Mouse (Mus musculus) stomach, embryonic 14.5 days (tissue): Measurements from ENCODE around the gene Kat6b. TPM values are rescaled to one million over a fixed set of nuclear protein-coding genes. Genes with fewer than 3 reads are reported as not detected.
"Not testable (repeated sequence)": the region's sequence is repeated elsewhere in the genome, so short reads cannot be mapped to it uniquely, and the experiment has no call there.

Source experiments
- ATAC-seq: fragments of 200-750 bp; cut with Nextera tagmentation; 2 replicates; pipeline ENCODE4 v1.8.0; 2017; ENCODE audit warnings: low read depth, moderate TSS enrichment; ENCODE audit not compliant: insufficient number of reproducible peaks, insufficient read depth, low FRiP score
- H3K27ac ChIP-seq: fragments of 300-500 bp; sonication (generic); 2 replicates; pipeline ENCODE4 v1.5.1; 2014; ENCODE audit warnings: mild to moderate bottlenecking, low read length, moderate library complexity, mixed read lengths
- H3K27me3 ChIP-seq: fragments of 300-500 bp; sonication (generic); 2 replicates; pipeline ENCODE4 v1.6.1; 2014; ENCODE audit warnings: low read length, control low read depth, mixed read lengths; ENCODE audit not compliant: control insufficient read depth, insufficient read depth
- H3K36me3 ChIP-seq: fragments of 300-500 bp; sonication (generic); 2 replicates; pipeline ENCODE4 v1.6.1; 2014; ENCODE audit warnings: mild to moderate bottlenecking, control low read depth, low read length, moderate library complexity, mixed read lengths; ENCODE audit not compliant: control insufficient read depth, insufficient read depth
- H3K4me1 ChIP-seq: fragments of 300-500 bp; sonication (generic); 2 replicates; pipeline ENCODE4 v1.6.1; 2014; ENCODE audit warnings: low read length, control low read depth, mixed read lengths; ENCODE audit not compliant: control insufficient read depth, insufficient read depth
- H3K4me2 ChIP-seq: fragments of 300-500 bp; sonication (generic); replicated peaks from 2 replicates; pipeline ENCODE4 v1.6.1; 2014; ENCODE audit warnings: low read depth, low read length, control low read depth
- H3K4me3 ChIP-seq: fragments of 300-500 bp; sonication (generic); 2 replicates; pipeline ENCODE4 v1.5.1; 2014; ENCODE audit warnings: low read depth, low read length, control low read depth
- H3K9ac ChIP-seq: fragments of 300-500 bp; sonication (generic); replicated peaks from 2 replicates; pipeline ENCODE4 v1.6.1; 2014; ENCODE audit warnings: low read depth, mild to moderate bottlenecking, control low read depth, low read length, moderate library complexity, mixed read lengths
- H3K9me3 ChIP-seq: fragments of 300-500 bp; sonication (generic); 2 replicates; pipeline ENCODE4 v1.6.1; 2016; ENCODE audit warnings: low read depth, low read length, control low read depth; ENCODE audit not compliant: control insufficient read depth
- WGBS: fragments of 180-500 bp; shearing (Covaris S2); extraction: QIAGEN DNeasy Blood & Tissue Kit; methylation state at CpG from one replicate; pipeline ENCODE4 v1.1.7; 2014; 5-methylcytosine and 5-hydroxymethylcytosine counted together
- polyA plus RNA-seq: library from polyadenylated mRNA; unstranded; fragments of >200 nt; fragmentation: Nextera tagmentation; extraction: Ambion mirVana; gene quantifications from 2 replicates; pipeline ENCODE4 v1.2.1, GENCODE M21; 2014

Gene Kat6b
- polyA plus RNA-seq, 1 experiment from 2014 or later, result 32.3 TPM

DNA sequence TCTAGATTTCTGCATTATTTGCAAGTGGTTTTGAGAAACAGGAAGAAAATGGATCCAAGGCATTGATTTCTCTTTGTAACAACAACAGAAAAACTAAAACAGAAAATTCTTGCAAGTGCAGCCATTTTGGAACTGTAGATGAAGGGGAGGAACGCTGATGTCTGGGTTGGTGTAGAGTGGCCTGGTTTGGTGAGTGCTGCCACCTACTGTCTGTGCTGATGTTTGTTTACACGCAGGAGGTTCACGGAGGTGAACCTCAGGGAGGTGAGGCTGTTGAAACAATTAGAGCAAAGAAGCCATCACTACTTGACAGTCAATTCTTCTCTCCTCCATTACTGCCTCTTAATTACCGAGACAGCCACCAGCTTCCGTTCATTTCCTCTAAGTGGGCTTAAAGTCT, 178.4 kb downstream of the Kat6b start:
- peaks cover 35% of the 10 kb centered on the region for H3K36me3 ChIP-seq
- H3K9me3 ChIP-seq, result no peaks in the 10 kb centered on the region
- no peak overlapping the region for H3K9ac ChIP-seq
- peak; percentile 72; the same call in 1 of the 2 replicates for ATAC-seq
- WGBS, result 27% methylated on average over 5 of the region's 5 CpGs
- no peak overlapping the region for H3K4me2 ChIP-seq
- no peaks in the 10 kb centered on the region for H3K27me3 ChIP-seq
- no peak overlapping the region for H3K4me3 ChIP-seq
- H3K4me1 ChIP-seq, result 0 out of 2 replicates have a peak, but pooled peaks cover 2% of the 10 kb centered on the region
- no peak overlapping the region for H3K27ac ChIP-seq

DNA sequence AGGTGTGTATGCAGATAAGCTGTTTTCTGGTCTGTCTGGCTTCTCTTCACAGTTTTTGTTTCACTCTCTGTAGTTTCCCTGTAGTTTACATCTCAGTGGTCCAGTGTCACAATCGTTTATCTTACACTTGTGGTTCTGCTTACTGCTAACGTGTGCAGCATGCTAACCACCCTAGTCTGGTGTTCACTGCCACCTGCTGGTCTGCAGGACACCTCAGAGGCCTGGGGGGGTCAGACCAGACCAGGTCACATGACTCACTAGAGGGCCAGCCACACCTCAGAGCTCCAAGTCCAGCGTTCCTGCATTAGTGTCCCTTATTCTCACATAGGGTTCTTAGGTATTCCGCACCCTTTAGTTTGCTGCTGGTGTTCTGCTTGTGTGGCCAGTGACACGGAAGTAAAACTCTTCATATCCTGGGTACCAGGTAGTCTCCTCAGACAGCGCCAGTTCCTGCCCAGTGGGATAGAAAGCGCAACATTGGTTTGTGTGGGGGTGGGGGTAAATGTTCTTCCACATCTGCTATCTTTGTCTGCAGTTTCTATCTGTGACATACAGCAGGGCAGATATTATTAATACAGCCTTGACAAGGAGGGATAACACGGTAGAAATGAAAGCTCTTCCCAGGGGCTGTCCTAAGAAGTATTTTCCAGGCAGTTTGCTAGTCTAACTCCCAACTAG, 181.4 kb downstream of the Kat6b start:
- Histone ChIP-seq H3K27me3 (no peaks in the 10 kb centered on the region), H3K36me3 (peaks cover 49% of the 10 kb centered on the region), H3K4me2 (no peak overlapping the region), H3K4me1 (no peaks in the 10 kb centered on the region), H3K9ac (no peak overlapping the region), H3K9me3 (no peaks in the 10 kb centered on the region), H3K4me3 (no peak overlapping the region), H3K27ac (no peak overlapping the region)
- 68% methylated on average over 8 of the region's 8 CpGs for WGBS
- no peak for ATAC-seq

DNA sequence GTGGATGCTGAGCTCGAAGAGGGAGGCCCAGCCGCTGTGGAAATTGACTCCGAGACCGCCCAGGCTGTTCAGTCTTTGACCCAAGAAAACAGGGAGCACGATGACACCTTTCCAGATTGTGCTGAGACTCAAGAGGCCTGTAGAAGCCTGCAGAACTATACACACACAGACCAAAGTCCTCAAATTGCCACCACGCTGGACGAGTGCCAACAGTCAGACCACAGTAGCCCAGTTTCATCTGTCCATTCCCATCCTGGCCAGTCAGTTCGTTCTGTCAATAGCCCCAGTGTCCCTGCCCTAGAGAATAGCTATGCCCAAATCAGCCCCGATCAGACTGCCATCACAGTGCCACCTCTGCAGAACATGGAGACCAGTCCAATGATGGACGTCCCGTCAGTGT, 188.0 kb downstream of the Kat6b start:
- no peak; the same call in 1 of the 2 replicates for ATAC-seq
- Histone ChIP-seq H3K9me3 (no peaks in the 10 kb centered on the region), H3K27ac (no peak overlapping the region), H3K4me3 (no peak overlapping the region), H3K4me1 (peaks cover 7% of the 10 kb centered on the region; the same call in 1 of the 2 replicates), H3K36me3 (peaks cover 54% of the 10 kb centered on the region), H3K27me3 (no peaks in the 10 kb centered on the region), H3K4me2 (no peak overlapping the region), H3K9ac (no peak overlapping the region)
- WGBS, result 78% methylated on average over 11 of the region's 11 CpGs

DNA sequence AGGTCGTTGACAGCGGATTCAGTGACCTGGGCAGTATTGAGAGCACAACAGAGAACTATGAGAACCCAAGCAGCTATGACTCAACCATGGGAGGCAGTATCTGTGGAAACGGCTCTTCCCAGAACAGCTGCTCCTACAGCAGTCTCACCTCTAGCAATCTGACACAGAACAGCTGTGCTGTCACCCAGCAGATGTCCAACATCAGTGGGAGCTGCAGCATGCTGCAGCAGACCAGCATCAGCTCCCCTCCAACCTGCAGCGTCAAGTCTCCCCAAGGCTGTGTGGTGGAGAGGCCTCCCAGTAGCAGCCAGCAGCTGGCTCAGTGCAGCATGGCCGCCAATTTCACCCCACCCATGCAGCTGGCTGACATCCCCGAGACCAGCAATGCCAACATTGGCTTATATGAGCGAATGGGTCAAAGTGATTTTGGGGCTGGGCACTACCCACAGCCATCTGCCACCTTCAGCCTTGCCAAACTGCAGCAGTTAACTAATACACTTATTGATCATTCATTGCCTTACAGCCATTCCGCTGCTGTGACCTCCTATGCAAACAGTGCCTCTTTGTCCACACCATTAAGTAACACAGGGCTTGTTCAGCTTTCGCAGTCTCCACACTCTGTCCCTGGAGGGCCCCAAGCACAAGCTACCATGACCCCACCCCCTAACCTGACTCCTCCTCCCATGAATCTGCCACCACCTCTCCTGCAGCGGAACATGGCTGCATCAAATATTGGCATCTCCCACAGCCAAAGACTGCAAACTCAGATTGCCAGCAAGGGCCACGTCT, 188.6 kb downstream of the Kat6b start:
- no peak overlapping the region for H3K4me3 ChIP-seq
- H3K9ac ChIP-seq, result no peak overlapping the region
- peak; percentile 87; the same call in 1 of the 2 replicates for ATAC-seq
- no peaks in the 10 kb centered on the region for H3K9me3 ChIP-seq
- peaks cover 48% of the 10 kb centered on the region for H3K36me3 ChIP-seq
- 55% methylated on average over 11 of the region's 11 CpGs for WGBS
- H3K27me3 ChIP-seq, result no peaks in the 10 kb centered on the region
- no peak overlapping the region for H3K27ac ChIP-seq
- no peak overlapping the region for H3K4me2 ChIP-seq
- H3K4me1 ChIP-seq, result peaks cover 7% of the 10 kb centered on the region; the same call in 1 of the 2 replicates

DNA sequence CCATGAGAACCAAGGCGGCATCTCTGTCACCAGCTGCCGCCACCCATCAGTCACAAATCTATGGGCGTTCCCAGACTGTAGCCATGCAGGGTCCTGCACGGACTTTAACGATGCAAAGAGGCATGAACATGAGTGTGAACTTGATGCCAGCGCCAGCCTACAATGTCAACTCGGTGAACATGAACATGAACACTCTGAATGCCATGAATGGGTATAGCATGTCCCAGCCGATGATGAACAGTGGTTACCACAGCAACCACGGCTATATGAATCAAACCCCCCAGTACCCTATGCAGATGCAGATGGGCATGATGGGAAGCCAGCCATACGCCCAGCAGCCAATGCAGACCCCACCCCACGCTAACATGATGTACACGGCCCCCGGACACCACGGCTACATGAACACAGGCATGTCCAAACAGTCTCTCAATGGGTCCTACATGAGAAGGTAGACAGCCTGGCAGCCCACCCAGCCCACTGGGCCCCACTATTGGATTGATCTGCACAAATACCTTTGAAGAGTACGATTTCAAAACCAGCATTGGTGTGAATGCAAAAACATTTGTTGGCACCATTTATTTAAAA, 189.3 kb downstream of the Kat6b start:
- H3K36me3 ChIP-seq, result peaks cover 43% of the 10 kb centered on the region
- 92% methylated on average over 15 of the region's 15 CpGs for WGBS
- ATAC-seq, H3K9me3 ChIP-seq, H3K4me3 ChIP-seq, H3K27ac ChIP-seq, H3K4me1 ChIP-seq, H3K9ac ChIP-seq, H3K27me3 ChIP-seq, H3K4me2 ChIP-seq: not testable (repeated sequence)

DNA sequence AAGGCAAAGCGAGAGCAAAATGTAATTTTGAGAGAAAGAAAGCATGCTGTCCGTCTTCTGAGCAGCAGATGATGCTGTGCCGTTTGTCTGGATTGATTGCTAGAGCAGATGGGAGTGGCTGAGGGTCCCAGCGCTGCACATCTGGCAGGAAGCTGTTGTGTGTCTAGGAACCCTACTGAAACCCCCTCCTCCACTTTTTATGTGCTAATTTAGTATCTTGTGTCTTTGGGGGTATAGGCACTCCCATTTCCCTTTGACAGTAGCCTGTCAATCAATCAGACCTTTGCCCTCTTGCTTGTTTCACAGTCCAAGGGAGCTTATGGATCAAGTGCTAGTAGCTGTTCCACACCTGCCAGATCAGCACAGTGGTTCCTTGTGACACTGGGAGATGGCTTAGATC, 191.9 kb downstream of the Kat6b start:
- ATAC-seq, result no peak
- Histone ChIP-seq H3K27ac (no peak overlapping the region), H3K4me2 (no peak overlapping the region), H3K27me3 (no peaks in the 10 kb centered on the region), H3K9ac (no peak overlapping the region), H3K9me3 (no peaks in the 10 kb centered on the region), H3K4me3 (no peak overlapping the region), H3K36me3 (peaks cover 32% of the 10 kb centered on the region), H3K4me1 (peaks cover 7% of the 10 kb centered on the region; the same call in 1 of the 2 replicates)
- 66% methylated on average over 4 of the region's 4 CpGs for WGBS

DNA sequence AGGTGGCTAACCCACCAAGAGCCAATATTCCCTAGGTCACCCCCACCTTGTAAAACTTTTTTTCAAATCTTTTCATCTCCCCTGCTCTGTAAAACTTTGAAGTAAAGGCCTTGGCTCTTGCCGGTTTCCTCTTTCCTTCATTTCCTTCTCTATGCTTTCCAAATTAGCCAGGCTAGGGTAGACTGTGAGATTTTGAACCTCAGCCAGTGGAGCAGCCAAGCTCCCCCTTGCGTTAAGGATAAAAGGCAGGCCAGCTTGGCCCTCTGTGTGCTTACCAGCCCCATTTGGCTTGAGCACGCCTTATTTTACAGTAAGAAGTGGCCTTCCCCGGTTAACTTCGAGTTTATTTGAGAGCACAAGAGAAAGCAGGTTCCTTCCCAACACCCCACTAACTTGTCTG, 193.2 kb downstream of the Kat6b start:
- H3K27me3 ChIP-seq, result no peaks in the 10 kb centered on the region
- no peak overlapping the region for H3K9ac ChIP-seq
- H3K4me1 ChIP-seq, result peaks cover 3% of the 10 kb centered on the region; the same call in 1 of the 2 replicates
- H3K36me3 ChIP-seq, result peaks cover 18% of the 10 kb centered on the region
- H3K27ac ChIP-seq, result no peak overlapping the region
- no peaks in the 10 kb centered on the region for H3K9me3 ChIP-seq
- H3K4me2 ChIP-seq, result no peak overlapping the region
- H3K4me3 ChIP-seq, result no peak overlapping the region
- no peak for ATAC-seq
- WGBS, result 58% methylated on average over 5 of the region's 5 CpGs

DNA sequence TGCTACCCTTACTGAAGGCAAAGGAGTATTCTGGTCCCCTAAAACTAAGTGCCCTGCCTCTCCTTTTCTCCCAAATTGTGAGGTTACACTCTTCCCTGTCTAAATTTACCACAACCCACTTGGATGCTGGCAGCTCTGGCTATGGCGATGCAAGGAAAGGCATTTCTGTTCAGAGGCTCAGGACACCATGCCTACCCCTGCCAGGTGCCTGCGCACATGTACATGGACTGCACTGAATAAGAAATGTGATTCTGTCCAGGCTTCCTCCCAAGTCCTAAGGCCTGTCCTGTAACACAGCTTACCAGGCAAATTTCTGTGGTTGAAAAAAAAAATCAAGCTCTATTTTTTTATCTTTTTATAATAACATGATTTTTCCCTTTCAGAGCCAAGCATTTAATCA, 195.0 kb downstream of the Kat6b start:
- ATAC-seq, result no peak
- H3K27ac ChIP-seq, result no peak overlapping the region
- H3K27me3 ChIP-seq, result no peaks in the 10 kb centered on the region
- H3K4me2 ChIP-seq, result no peak overlapping the region
- WGBS, result 89% methylated on average over 2 of the region's 2 CpGs
- H3K36me3 ChIP-seq, result 0 out of 2 replicates have a peak, but pooled peaks cover 5% of the 10 kb centered on the region
- 0 out of 2 replicates have a peak, but pooled peaks cover 7% of the 10 kb centered on the region for H3K4me1 ChIP-seq
- no peak overlapping the region for H3K9ac ChIP-seq
- H3K9me3 ChIP-seq, result no peaks in the 10 kb centered on the region
- no peak overlapping the region for H3K4me3 ChIP-seq
